Mouse (Mus musculus) thymus, adult 2 months (tissue): ENCODE measurements around the gene Gm12216.

Source experiments
- CTCF ChIP-seq: fragments of 200-500 bp; IDR thresholded peaks from 2 replicates; pipeline ENCODE4 v1.5.1; 2012; ENCODE audit warnings: mild to moderate bottlenecking, control low read depth, low read length, moderate library complexity, borderline replicate concordance; ENCODE audit not compliant: control insufficient read depth, poor library complexity, insufficient read depth; ENCODE audit errors: extremely low read depth
- POLR2A ChIP-seq: fragments of 200-500 bp; IDR thresholded peaks from 2 replicates; pipeline ENCODE4 v1.6.1; 2012; ENCODE audit warnings: mild to moderate bottlenecking, low read length, control low read depth, moderate library complexity; ENCODE audit not compliant: control insufficient read depth, poor library complexity, insufficient read depth; ENCODE audit errors: extremely low read depth

GRCm38 (mm10) chr11:53734970-53735681 is 123.9 kb downstream of the Gm12216 start:
- no peak for TF ChIP-seq CTCF
- no peak for TF ChIP-seq POLR2A
